Mouse (Mus musculus) megakaryocyte-erythroid progenitor cell, adult 5-6 weeks (primary cell): ENCODE measurements around the gene Tex38. TPM values are rescaled to one million over a fixed set of nuclear protein-coding genes. Genes with fewer than 3 reads are reported as not detected.
A peak's percentile ranks its signal among the peaks of the same experiment; 100 is the strongest.

Source experiments
- ATAC-seq: replicated peaks from 2 replicates; pipeline ENCODE4 v1.8.0; 2016; ENCODE audit warnings: mild to moderate bottlenecking, inconsistent platforms; ENCODE audit not compliant: severe bottlenecking, poor library complexity, low FRiP score, low TSS enrichment
- total RNA-seq, 2 experiments: library from RNA; stranded (forward) in 1 of 2; stranded (reverse) in 1 of 2; fragments of 200-1000, 215-1000 nt in 1 of 2; fragments of >200 nt in 1 of 2; fragmentation: Nextera tagmentation in 1 of 2; gene quantifications; 2 replicates each; pipeline ENCODE4 v1.2.3; 2014 to 2017

Gene Tex38
- total RNA-seq, 2 experiments from 2014 or later, result not detected

GRCm38 (mm10) chr4:115780269-115780668 lies 549 bp downstream of the Tex38 start:
- no peak for ATAC-seq

- no peak for ATAC-seq
Measured at GRCm38 (mm10) chr4:115777627-115778026, 3.2 kb downstream of the Tex38 start.

DNA sequence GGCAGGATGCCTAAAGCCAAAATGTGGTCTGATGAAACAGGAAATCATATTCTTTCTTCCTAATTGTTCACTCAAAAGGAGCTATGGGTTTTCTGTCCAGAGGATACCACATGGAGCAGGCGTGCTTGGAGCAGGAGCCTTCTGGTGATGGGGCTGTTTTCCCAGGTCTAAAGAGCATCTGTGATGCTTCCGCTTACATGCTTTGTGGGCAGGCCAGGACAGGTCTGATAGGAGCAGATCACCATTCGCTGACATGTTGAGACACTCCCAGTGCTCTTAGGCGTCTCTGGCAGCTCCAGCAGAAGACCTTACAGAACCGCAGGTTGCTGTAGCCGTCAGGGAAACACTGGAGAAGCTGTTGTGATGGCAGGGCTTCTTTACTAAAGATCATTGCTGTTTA lies 5.8 kb downstream of the Tex38 start:
- no peak for ATAC-seq

GRCm38 (mm10) chr4:115767647-115768467 lies 13.0 kb downstream of the Tex38 start:
- no peak for ATAC-seq

GRCm38 (mm10) chr4:115764581-115764980 lies 16.2 kb downstream of the Tex38 start:
- ATAC-seq, result no peak

DNA sequence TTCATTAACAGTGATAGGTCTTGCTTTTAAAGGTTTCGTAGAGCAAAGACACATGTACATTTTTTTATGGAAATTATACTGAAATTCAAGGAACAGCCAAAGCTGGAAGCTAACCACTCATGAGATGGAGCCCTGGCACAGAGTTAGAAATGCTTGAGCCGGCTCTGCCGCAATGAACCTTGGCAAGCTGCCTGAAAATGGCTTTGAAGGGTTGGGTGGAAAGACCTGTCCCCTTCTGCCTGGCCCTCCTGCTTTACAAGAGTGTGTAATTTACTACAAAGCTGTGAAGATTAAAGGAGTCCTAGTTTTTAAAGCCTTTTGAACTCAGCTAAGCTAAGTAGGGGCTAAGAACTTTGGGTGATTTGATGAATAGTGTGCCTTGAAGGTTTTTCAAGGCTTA lies 19.6 kb downstream of the Tex38 start:
- no peak for ATAC-seq

DNA sequence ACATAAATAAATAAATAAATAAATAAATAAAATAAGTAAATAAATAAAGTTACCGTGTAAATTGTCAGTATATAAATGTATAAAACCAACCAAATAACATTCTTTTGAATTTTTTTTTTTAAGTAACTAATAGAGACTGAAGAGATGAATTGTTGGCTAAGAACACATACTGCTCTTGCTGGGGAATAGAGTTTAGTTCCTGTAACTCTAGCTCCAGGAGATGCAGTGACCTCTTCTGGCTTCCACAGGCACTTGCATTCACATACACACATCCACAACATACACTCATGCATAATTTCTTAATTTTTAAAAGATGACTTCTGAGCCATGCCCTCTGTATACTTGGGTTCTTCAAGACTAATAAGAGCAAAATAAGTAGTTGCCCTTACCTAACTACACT lies 26.0 kb downstream of the Tex38 start:
- no peak for ATAC-seq

DNA sequence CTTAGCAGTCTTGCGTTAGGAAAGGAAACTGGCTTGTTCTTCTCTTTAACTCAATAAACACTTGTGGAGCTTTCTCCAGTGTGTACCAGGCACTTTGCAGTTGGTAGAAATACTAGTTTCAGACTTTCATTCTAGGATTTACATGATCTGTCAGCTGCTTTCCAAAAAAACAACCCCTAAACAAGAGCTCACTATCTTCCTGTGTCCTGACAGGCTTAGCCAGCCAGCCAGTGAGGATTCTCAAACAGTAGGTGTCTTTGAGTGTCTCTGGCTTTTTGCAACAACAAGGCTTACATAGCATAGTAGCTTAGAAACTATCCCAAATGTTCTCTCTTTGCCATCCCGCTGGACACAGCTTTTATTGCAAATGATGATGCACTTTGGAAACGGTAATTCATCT lies 26.7 kb downstream of the Tex38 start:
- no peak for ATAC-seq

DNA sequence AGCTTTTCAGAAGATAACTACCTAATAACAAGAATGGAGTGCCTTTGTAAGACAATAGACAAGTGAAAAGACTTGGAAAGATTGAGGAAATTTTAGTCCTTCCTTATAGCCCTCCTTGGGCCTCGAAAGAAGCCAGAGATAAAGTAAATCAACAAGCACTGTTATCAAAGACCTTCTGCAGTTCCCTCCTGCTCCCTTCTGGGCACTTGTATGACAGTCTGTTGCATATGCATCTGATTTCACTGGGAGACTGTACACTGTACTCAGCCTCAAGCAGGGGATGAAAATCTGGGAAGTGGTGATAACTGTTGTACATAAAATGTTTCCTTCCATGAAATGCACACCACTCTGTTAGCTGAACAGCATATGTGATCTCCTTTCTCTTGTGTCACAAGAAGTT lies 31.5 kb downstream of the Tex38 start:
- no peak for ATAC-seq

DNA sequence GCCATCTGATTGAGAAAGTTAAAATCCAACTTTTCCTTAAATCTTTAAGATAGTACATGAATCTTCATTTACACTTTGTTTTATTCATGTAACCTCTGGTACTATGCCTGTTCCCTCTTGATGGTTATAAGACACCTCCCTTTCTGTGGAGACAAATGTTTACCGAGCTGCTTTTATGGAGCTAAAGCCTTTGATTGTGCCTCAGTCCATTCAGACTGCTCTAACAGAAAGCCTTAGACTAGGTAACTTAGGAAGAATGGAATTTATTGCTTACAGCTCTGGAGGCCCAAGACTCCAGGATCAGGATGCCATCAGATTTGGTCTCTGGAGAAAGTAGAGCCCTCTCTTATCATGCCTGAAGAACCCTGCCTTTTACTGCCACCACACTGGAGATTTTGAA lies 32.6 kb downstream of the Tex38 start:
- ATAC-seq, result no peak

DNA sequence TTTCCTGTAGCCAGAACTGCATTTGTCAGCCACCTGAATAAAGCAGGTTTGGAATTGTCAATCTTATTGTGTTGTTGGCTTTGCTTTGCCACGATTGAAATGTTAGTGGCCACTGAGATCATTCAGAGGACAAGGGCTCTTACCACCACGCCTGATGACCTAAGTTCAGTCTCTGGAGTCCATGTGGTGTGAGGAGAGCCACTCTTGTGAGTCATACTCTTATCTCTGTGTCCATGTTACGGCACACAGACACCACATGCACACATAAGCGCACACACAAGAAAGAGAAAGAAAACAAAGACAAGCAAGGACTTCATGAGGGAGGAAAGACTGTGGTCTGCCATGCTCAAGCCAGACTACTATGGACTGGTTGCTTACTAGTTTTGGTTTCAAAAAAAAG lies 37.7 kb downstream of the Tex38 start:
- ATAC-seq, result peak; percentile 37; the same call in 1 of the 2 replicates

GRCm38 (mm10) chr4:115742658-115743057 lies 38.2 kb downstream of the Tex38 start:
- no peak for ATAC-seq

GRCm38 (mm10) chr4:115738481-115738985 lies 42.3 kb downstream of the Tex38 start:
- ATAC-seq, result no peak

GRCm38 (mm10) chr4:115737551-115738041 lies 43.2 kb downstream of the Tex38 start, which contains the start of gene Efcab14:
Gene Efcab14 (plus strand): TSS chr4:115737744.
- peak; percentile 96 for ATAC-seq

DNA sequence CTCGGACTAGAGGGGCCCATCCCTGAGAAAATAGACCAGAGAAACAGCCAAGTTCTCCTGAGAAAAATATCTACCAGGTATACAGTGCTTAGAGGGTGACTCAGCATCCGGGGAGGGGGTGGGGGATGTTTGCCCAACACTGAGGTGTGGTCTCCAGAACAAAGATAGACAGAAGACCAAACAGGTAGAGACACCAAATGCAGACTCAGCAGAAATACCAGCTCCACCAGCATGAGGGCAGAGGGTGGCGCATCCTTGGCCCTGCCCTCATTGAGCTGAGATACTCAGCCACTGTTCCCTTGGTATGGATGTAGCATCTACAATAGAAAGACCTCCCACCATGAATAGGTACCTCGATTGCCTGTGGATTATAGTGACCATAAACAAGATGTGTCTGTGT lies 46.0 kb downstream of the Tex38 start:
- no peak for ATAC-seq

GRCm38 (mm10) chr4:115733746-115734145 lies 47.1 kb downstream of the Tex38 start:
- ATAC-seq, result no peak

DNA sequence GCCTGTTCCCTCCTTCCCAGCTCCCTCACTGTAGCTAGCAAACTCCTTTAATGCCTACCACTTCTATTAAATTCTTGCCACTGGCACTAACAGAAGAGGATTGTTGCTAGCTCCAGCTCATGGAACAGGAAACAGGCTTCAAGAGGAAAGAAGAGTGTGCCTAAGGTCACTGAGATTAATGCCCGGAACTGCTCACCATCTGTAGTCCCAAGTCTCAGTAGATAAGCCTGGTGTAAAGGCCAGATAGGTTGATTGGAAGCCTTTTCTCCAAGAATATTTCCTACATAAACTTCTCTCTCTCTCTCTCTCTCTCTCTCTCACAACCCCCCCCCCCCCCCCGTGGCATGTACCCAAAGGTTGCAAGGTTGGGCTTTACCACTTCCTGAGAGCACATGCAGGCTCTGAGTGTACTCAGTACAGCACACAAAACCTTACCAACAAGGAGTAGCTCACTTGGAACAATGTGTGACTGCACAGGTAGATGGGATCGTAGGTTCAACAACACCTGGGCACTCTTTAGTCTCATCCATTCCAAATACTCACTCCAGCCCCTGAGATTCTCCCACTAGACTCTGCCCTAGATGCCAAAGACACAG lies 48.5 kb downstream of the Tex38 start:
- peak; percentile 55; the same call in 1 of the 2 replicates for ATAC-seq

DNA sequence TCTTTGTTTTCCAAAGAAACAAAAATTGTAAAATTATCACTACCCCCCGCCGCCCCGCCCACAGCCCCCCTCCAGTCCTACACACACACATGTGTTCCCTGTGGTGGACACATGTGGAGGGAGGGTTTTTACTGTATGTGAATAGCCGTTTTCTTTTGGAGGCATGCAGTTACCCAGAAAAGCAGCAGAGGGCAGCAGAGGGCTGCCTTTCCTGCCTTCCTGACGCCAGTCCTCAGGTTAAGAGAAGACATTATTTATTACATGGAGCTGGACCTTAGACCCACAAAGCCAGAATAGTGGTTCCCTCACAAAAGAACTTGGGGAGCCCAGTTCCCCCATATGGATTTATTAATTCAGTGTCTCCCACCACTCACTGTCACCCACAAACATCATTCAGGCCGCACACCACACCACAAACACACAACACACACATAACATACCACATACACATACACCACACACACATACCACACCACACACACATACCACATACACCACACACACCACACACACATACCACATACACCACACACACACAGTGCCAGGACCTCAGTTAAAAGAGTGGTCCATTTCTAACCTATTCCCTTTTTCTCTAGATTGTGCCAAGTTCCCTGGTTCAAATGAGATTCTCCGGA lies 49.1 kb downstream of the Tex38 start:
- ATAC-seq, result peak; percentile 75
